Mouse (Mus musculus) adrenal gland, adult 8-10 months (tissue): ENCODE data around the gene Pcmtd2. TPM values are rescaled to one million over a fixed set of nuclear protein-coding genes. Genes with fewer than 3 reads are reported as not detected.
"Not testable (repeated sequence)": the region's sequence is repeated elsewhere in the genome, so short reads cannot be mapped to it uniquely, and the experiment has no call there.

Source experiments
- DNase-seq: peaks from one replicate; pipeline ENCODE4 v3.0.0; 2022
- total RNA-seq, 4 experiments: library from RNA; stranded (reverse); gene quantifications; 2 replicates each; pipeline ENCODE4 v1.2.4; 2022

Pcmtd2 gene
- 100 to 1,000 TPM in 2 of 4 experiments, 10 to 100 TPM in 2; 87.3 to 104 (median 99.9) TPM for total RNA-seq

GRCm38 (mm10) chr2:181837372-181838292 lies at the start of gene Pcmtd2:
Gene Pcmtd2 (plus strand): TSS chr2:181837854.
- peak; percentile 89 for DNase-seq

- no peak for DNase-seq
These were observed 48.3 kb upstream of the Pcmtd2 start for GRCm38 (mm10) chr2:181789396-181789795.

DNA sequence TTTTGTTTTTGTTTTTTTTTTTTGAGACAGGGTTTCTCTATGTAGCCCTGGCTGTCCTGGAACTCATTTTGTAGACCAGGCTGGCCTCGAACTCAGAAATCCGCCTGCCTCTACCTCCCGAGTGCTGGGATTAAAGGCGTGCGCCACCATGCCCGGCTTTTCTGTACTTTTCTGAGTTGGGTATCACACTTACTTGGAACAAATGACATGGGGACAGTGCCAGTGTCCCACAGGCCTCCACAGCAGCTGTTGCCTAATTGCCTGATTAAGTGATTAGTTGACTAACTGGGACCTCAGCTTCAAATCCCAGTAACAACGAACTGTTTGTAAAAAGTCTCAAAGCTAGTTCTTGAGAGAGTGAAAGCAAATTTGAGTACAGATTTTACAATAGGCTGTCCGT lies 44.5 kb upstream of the Pcmtd2 start:
- DNase-seq = not testable (repeated sequence)

GRCm38 (mm10) chr2:181795641-181796130 lies 42.0 kb upstream of the Pcmtd2 start:
- DNase-seq = no peak

DNA sequence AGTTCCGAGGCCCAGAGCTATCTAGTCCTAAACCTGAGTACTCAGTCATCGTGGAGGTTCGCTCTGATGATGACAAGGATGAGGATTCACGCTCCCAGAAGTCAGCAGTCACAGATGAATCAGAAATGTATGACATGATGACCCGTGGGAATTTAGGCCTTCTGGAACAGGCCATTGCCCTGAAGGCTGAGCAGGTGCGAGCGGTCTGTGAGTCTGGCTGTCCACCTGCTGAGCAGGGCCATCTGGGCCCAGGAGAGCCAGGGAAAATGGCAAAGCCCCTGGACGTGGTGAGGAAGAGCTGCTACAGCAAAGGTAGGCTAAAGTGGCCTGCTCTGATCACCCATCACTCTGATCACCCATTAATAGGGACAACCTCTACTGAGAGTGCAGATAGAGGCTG lies 40.0 kb upstream of the Pcmtd2 start:
- no peak for DNase-seq

DNA sequence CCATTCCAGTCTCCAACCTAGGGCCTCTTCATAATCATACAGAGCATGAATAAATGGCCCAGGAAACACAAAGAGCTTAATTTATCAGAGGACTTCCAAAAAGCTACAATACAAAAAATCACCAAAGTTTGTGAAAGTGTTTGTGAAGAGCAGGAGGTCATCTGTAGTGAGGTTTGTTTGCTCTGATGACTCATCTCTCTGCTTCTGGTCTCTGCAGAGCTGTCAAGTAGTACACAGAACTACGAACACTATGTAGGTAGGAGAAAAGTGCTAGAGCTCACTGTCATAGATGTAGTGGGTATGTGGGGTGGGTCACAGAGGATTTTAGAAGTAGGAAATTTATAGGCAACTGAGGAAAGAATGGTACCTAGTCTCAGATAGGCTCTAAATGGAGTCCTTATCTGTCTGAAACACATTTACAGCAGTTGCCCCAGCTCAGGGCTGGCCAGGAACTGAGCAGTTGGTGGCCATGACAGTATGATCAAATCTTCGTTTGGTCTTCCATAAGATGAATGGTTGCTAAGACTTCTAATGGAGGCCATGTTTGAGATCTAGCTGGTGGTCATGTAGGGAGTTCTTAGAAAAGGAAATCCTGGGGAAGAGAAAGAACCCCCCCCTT lies 8.5 kb upstream of the Pcmtd2 start:
- DNase-seq = no peak

DNA sequence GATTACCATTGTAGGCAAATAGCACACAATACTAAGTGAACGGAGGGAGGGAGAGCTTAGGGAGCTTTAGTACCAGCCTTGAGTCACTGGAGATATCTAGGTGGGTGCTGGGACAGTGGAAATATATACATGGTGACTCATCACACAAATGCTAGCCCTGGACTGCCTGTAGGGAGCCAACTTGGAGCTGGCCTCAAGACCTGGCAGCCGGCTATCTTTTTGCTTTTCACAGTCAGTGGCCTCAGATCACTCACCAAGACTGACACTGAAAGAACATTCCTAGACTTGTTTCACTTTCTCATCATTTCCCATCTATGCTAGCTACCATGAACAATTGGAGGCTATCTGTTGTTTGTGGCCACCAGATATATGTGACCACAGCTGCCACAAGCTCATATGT lies 4.9 kb upstream of the Pcmtd2 start:
- DNase-seq = no peak

DNA sequence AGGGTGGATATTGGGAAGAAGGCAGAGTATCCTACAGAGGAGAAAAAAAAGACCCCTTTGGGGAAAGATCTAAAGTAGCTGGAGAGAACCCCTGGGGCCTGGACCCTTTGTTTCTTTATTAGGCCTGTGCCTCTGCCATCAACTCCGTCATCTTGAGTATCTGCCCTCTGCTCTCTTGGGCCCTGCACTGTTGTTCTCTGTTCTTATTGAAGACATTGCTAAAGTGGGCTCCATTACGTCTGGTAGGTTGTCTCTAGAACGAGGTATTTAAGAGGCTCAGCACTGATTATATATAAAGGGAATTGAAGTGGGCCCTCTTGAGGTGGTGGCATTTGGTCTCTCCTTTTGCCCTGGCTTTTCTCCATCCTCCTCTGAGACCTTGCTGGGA lies 633 bp downstream of the Pcmtd2 start:
- DNase-seq = no peak

- no peak for DNase-seq
These were observed 8.2 kb downstream of the Pcmtd2 start for GRCm38 (mm10) chr2:181845709-181846394.

- peak; percentile 96 for DNase-seq
These were observed 26.3 kb downstream of the Pcmtd2 start, which contains the start of gene Polr3k for GRCm38 (mm10) chr2:181863791-181864535. Gene Polr3k (plus strand): TSS chr2:181864337.

DNA sequence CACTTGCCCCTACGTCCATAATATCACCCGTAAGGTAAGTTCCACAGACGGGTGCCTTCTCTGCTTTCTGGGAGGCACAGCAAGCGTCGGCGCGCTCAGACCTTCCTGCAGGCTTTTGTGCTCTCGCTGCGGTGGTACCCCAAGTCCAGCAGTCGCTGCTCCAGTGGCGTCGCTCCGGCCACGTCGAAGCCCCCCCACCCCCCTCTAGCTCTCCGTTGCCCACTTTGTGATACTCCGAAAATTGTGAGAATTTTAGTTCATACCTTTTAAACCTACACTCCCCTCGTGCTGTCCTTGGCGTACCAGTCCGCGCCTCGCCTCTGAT lies 26.8 kb downstream of the Pcmtd2 start:
- DNase-seq = no peak

DNA sequence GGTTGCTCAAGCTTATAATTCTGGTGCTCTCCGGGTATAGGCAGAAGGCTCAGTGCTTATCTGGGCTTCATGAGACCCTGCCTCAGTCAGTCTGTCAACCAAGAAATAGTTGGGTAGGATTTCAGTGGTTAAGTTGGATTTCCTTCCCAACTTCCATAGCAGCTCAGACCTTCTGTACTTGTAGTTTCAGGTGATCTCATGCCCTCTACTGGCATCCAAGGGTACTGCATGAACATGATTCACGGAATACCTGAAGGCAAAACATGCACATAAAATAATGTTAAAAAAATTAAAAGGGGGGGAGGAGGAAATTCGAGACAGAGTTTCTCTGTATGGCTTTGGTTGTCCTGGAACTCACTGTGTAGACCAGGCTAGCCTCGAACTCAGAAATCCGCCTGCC lies 29.3 kb downstream of the Pcmtd2 start:
- peak; percentile 31 for DNase-seq

DNA sequence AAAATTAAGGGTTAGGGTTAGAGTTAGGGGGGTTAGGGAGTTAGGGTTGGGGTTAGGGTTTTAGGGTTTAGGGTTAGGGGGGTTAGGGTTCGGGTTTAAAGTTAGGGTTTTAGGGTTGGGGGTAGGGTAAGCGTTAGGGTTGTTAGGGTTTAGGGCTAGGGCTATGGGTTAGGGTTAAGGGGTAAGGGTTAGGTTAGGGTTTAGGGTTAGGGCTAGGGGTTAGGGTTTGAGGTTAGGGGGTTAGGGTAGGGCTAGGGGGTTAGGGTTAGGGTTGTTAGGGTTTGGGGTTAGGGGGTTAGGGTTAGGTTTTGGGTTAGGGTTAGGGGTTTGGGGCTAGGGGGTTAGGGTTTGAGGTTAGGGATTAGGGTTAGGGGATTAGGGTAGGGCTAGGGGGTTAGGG lies 33.4 kb downstream of the Pcmtd2 start:
- no peak for DNase-seq

- no peak for DNase-seq
These were observed 41.2 kb downstream of the Pcmtd2 start for GRCm38 (mm10) chr2:181878903-181879302.

- DNase-seq = no peak
These were observed 45.5 kb downstream of the Pcmtd2 start for GRCm38 (mm10) chr2:181883022-181883749.

Other genes starting within 250 kb of the Pcmtd2 start
- gene Prpf6, start 246.0 kb upstream of the Pcmtd2 start, total RNA-seq = 10 to 100 TPM; 69.0 to 85.2 (median 76.4) TPM
- gene Zfp512b, start 245.1 kb upstream of the Pcmtd2 start, total RNA-seq = 100 to 1,000 TPM in 2 of 4 experiments, 10 to 100 TPM in 2; 52.3 to 113 (median 89.3) TPM
- gene Samd10, start 238.6 kb upstream of the Pcmtd2 start, total RNA-seq = 10 to 100 TPM; 16.1 to 33.3 (median 21.8) TPM
- gene Gm29797, start 180.8 kb upstream of the Pcmtd2 start, total RNA-seq = under 1 TPM in 1 of 4 experiments, not detected in 3; 0.38 TPM
- gene Sox18, start 166.2 kb upstream of the Pcmtd2 start, total RNA-seq = 10 to 100 TPM; 19.1 to 36.7 (median 32.9) TPM
- 10 to 100 TPM in 2 of 4 experiments, 1 to 10 TPM in 2; 6.6 to 16.4 (median 11.4) TPM for gene Tcea2, start 157.5 kb upstream of the Pcmtd2 start, total RNA-seq
- 10 to 100 TPM; 23.7 to 26.0 (median 25.3) TPM for gene Rgs19, start 143.9 kb upstream of the Pcmtd2 start, total RNA-seq
- gene Lkaaear1, start 139.4 kb upstream of the Pcmtd2 start, total RNA-seq = not detected
- gene Oprl1, start 122.8 kb upstream of the Pcmtd2 start, total RNA-seq = 1 to 10 TPM; 2.3 to 5.9 (median 4.8) TPM
- gene Myt1, start 74.5 kb upstream of the Pcmtd2 start, total RNA-seq = 1 to 10 TPM; 3.0 to 9.3 (median 6.4) TPM
- 10 to 100 TPM; 18.3 to 24.6 (median 22.7) TPM for gene Polr3k, start 26.5 kb downstream of the Pcmtd2 start, total RNA-seq
- not detected for gene Gm14496, start 153.3 kb downstream of the Pcmtd2 start, total RNA-seq